Mouse (Mus musculus) limb, embryonic 14.5 days (tissue): ENCODE data around the gene Rpl27. TPM values are rescaled to one million over a fixed set of nuclear protein-coding genes. Genes with fewer than 3 reads are reported as not detected.

ENCODE experiments used
- ATAC-seq: fragments of 200-750 bp; cut with Nextera tagmentation; 2 replicates; pipeline ENCODE4 v1.8.0; 2017; ENCODE audit warnings: low read depth, moderate number of reproducible peaks, moderate TSS enrichment; ENCODE audit not compliant: low FRiP score
- DNase-seq: peaks from one replicate; pipeline ENCODE4 v3.0.0-alpha.2; 2015; ENCODE audit warnings: low spot score
- H3K27ac ChIP-seq: fragments of 300-500 bp; sonication (generic); replicated peaks from 2 replicates; pipeline ENCODE4 v1.5.1; 2014; ENCODE audit warnings: low read depth, mild to moderate bottlenecking, low read length, moderate library complexity, mixed read lengths
- H3K27me3 ChIP-seq: fragments of 300-500 bp; sonication (generic); 2 replicates; pipeline ENCODE4 v1.6.1; 2014; ENCODE audit warnings: low read length, mixed read lengths; ENCODE audit not compliant: control insufficient read depth, insufficient read depth
- H3K36me3 ChIP-seq: fragments of 300-500 bp; sonication (generic); 2 replicates; pipeline ENCODE4 v1.6.1; 2014; ENCODE audit warnings: mild to moderate bottlenecking, low read length, moderate library complexity, mixed read lengths; ENCODE audit not compliant: control insufficient read depth, insufficient read depth
- H3K4me1 ChIP-seq: fragments of 300-500 bp; sonication (generic); 2 replicates; pipeline ENCODE4 v1.6.1; 2014; ENCODE audit warnings: antibody characterized with exemption, low read length, mixed read lengths; ENCODE audit not compliant: control insufficient read depth, insufficient read depth
- H3K4me2 ChIP-seq: fragments of 300-500 bp; sonication (generic); replicated peaks from 2 replicates; pipeline ENCODE4 v1.6.1; 2014; ENCODE audit warnings: low read depth, mild to moderate bottlenecking, low read length, moderate library complexity; ENCODE audit not compliant: severe bottlenecking
- H3K4me3 ChIP-seq: fragments of 300-500 bp; sonication (generic); replicated peaks from 2 replicates; pipeline ENCODE4 v1.5.1; 2014; ENCODE audit warnings: low read length
- H3K9ac ChIP-seq: fragments of 300-500 bp; sonication (generic); 2 replicates; pipeline ENCODE4 v1.6.1; 2014; ENCODE audit warnings: mild to moderate bottlenecking, low read depth, low read length, moderate library complexity; ENCODE audit not compliant: severe bottlenecking
- H3K9me3 ChIP-seq: fragments of 300-500 bp; sonication (generic); 2 replicates; pipeline ENCODE4 v1.6.1; 2016; ENCODE audit warnings: low read length; ENCODE audit not compliant: control insufficient read depth
- POLR2A ChIP-seq: fragments of 200-500 bp; IDR thresholded peaks from 2 replicates; pipeline ENCODE4 v1.8.0; 2012; ENCODE audit warnings: inconsistent platforms, mild to moderate bottlenecking, moderate library complexity, borderline replicate concordance; ENCODE audit not compliant: insufficient read depth, insufficient read length; ENCODE audit errors: extremely low read depth
- WGBS: fragments of 180-500 bp; shearing (Covaris S2); extraction: QIAGEN DNeasy Blood & Tissue Kit; methylation state at CpG from one replicate; pipeline ENCODE4 v1.1.7; 2014; 5-methylcytosine and 5-hydroxymethylcytosine counted together
- polyA plus RNA-seq, 2 experiments: library from polyadenylated mRNA; depleted of rRNA in 1 of 2; stranded (reverse) in 1 of 2; unstranded in 1 of 2; fragments of >200 nt; fragmentation: Nextera tagmentation in 1 of 2; extraction: Ambion mirVana in 1 of 2; gene quantifications; 2 replicates each; pipeline versions ENCODE4 v1.2.1 to v1.2.3; 2012 to 2014

Gene Rpl27
- polyA plus RNA-seq, 2 experiments = 422 to 1,303 TPM

DNA sequence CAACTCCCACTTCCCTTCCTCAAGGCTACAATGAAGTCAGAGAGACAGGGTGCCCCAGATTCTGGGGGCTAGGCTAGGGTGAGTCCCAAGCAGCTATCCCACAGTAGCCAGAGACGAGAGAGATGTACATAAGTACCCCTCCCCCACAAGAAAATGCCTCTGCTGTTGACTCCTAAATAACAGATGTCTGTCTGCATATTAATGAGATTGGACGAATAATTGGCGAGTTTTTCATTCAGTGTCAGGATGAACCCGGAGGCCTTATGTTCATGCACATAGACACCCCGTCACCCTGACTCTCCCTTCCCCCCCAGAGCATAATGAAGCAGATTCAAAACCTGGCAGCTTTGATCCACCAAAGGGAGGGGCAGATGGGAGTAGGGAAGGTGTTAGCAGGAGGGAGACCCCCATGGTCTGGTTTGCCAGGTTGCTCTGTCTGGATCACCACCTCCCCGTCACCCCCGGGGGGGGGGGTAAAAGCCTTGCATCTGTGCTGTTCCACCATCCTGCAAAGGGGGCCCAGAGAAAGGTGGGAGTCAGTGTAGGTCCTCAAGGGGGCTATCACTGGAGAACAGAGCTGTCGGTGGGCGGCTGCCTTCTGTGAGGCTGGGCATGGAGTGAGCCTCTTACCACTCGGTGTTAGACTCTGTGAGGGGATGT lies 35.6 kb downstream of the Rpl27 start:
- no peaks in the 10 kb centered on the region for H3K36me3 ChIP-seq

GRCm38 (mm10) chr11:101479171-101479635 lies 37.1 kb downstream of the Rpl27 start:
- WGBS = 17% methylated on average over 18 of the region's 18 CpGs
- H3K36me3 ChIP-seq = no peaks in the 10 kb centered on the region
- no peak overlapping the region for H3K4me2 ChIP-seq
- H3K27me3 ChIP-seq = no peaks in the 10 kb centered on the region
- H3K4me3 ChIP-seq = no peak overlapping the region
- 0 out of 2 replicates have a peak overlapping the region, but pooled peaks have one; percentile 25 for H3K9ac ChIP-seq
- no peak for TF ChIP-seq POLR2A
- no peaks in the 10 kb centered on the region for H3K4me1 ChIP-seq
- DNase-seq (no peak), ATAC-seq (no peak)
- H3K9me3 ChIP-seq = no peaks in the 10 kb centered on the region
- no peak overlapping the region for H3K27ac ChIP-seq

More for the DNA sequence above, 35.6 kb downstream of the Rpl27 start:
- H3K9me3 ChIP-seq = no peaks in the 10 kb centered on the region
- H3K4me1 ChIP-seq = no peaks in the 10 kb centered on the region
- no peak overlapping the region for H3K9ac ChIP-seq
- DNase-seq (no peak), ATAC-seq (no peak)
- no peak overlapping the region for H3K4me3 ChIP-seq
- no peaks in the 10 kb centered on the region for H3K27me3 ChIP-seq
- 55% methylated on average over 10 of the region's 10 CpGs for WGBS
- H3K27ac ChIP-seq = no peak overlapping the region
- no peak overlapping the region for H3K4me2 ChIP-seq
- no peak for TF ChIP-seq POLR2A

DNA sequence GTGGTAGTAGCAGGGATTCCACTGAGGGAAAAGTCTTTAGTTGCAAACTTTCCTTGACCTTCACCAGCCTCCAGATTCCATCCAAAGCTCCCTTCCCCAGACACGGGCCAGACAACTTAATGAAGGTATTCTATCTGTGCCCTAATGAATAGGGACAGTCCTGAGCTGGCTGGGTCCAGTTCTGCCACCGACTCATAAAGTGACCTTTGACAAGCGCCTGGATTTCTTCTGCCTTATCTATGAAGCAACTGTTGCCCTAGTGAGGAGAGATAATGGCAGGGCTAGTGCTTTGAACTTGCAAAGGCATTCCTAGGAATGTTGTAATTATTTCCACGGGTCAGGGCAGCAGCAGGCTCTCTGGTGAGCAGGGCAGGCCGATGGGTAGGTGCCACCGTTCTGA lies 38.8 kb downstream of the Rpl27 start:
- Histone ChIP-seq H3K36me3 (no peaks in the 10 kb centered on the region), H3K9me3 (no peaks in the 10 kb centered on the region), H3K4me2 (no peak overlapping the region), H3K4me3 (no peak overlapping the region), H3K27ac (no peak overlapping the region), H3K27me3 (no peaks in the 10 kb centered on the region), H3K9ac (no peak overlapping the region), H3K4me1 (no peaks in the 10 kb centered on the region)
- 30% methylated on average over 6 of the region's 6 CpGs for WGBS
- no peak for TF ChIP-seq POLR2A
- no peak for DNase-seq
- no peak for ATAC-seq

DNA sequence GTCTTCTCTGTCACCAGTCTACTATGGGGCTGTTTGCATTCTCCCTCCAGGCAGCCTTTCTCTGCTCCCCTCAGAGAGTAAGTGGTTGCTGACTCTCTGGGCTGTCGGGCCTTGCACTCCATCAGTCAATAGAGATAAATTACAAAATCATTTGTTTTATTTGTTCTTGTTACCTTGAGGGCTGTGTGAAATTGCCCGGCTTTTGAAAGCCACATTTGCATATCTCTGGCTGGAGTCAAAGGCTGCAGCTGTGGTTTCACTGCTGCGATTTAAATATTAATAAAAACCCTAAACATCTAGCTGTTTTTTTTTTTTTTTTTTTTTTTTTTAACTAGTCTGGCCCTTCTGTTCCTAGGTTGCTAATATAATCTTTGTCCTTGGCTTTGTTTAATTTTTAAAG lies 41.7 kb downstream of the Rpl27 start:
- DNase-seq (no peak), ATAC-seq (no peak)
- TF ChIP-seq POLR2A = no peak
- H3K27ac ChIP-seq = no peak overlapping the region
- H3K36me3 ChIP-seq = peaks cover 10% of the 10 kb centered on the region
- no peaks in the 10 kb centered on the region for H3K4me1 ChIP-seq
- H3K27me3 ChIP-seq = no peaks in the 10 kb centered on the region
- H3K9ac ChIP-seq = no peak overlapping the region
- H3K4me2 ChIP-seq = no peak overlapping the region
- 50% methylated on average over 3 of the region's 3 CpGs for WGBS
- no peak overlapping the region for H3K4me3 ChIP-seq
- H3K9me3 ChIP-seq = no peaks in the 10 kb centered on the region

DNA sequence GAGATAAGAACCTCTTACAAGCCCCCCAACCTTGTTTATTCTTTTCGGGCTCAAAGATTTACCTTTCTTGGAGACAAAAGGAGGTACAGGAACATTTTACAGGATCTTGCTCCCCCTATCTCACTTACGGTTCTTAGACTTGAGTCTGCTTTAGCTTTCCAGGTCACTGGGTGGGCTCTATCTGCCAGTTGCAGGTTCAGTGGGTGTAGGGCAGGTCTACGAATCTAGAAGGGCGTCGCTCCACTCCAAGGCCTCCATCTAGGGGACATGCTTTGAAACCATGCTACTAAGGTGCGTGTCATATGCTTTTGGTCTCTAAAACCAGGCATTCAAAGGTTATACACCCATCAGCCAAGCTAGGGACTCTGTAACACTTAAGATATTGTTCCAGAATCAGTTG lies 42.1 kb downstream of the Rpl27 start:
- H3K9me3 ChIP-seq = no peaks in the 10 kb centered on the region
- H3K4me2 ChIP-seq = no peak overlapping the region
- 77% methylated on average over 6 of the region's 6 CpGs for WGBS
- ATAC-seq = no peak
- no peak overlapping the region for H3K9ac ChIP-seq
- no peak overlapping the region for H3K27ac ChIP-seq
- no peak for TF ChIP-seq POLR2A
- no peak for DNase-seq
- no peaks in the 10 kb centered on the region for H3K4me1 ChIP-seq
- H3K36me3 ChIP-seq = peaks cover 14% of the 10 kb centered on the region
- H3K27me3 ChIP-seq = no peaks in the 10 kb centered on the region
- no peak overlapping the region for H3K4me3 ChIP-seq
